Mouse (Mus musculus): ENCODE measurements around the gene Sik2.

DNA sequence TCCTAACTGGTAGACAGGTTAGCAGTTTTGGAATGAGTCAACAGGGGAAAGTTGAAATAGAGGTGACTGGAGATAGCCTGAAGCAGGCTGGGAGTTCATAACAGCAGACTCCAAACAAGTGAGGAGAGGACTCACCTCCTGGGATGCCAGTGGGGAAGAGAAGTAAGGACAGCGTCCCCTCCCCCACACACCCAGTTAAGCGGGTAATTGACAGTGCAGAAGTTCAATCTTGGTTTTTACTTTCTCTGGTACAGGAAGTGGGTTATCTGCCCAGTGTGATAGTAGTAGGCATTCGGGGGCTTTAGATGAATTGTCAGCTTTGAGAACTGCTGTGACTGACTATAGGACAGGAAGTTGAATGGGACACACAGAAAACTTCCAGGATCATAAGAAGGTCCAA lies 11.5 kb upstream of the Sik2 start:
- TF ChIP-seq CTCF (IDR thresholded peaks at IDR 0.05) (no peak), EP300 (IDR thresholded peaks at IDR 0.05) (no peak)

Measured in lung, postnatal 0 days (tissue).